Mouse (Mus musculus) megakaryocyte, embryonic 14.5 days (primary cell): ENCODE results near the gene Adrb1.

Experiments used
- FLI1 ChIP-seq: IDR thresholded peaks from 2 replicates; pipeline ENCODE4 v1.6.1; 2012; ENCODE audit warnings: low read length, inconsistent platforms, mixed read lengths
- GATA1 ChIP-seq: IDR thresholded peaks from 3 replicates; pipeline ENCODE4 v1.6.1; 2012; ENCODE audit warnings: mixed read lengths, low read length, inconsistent platforms, borderline replicate concordance

DNA sequence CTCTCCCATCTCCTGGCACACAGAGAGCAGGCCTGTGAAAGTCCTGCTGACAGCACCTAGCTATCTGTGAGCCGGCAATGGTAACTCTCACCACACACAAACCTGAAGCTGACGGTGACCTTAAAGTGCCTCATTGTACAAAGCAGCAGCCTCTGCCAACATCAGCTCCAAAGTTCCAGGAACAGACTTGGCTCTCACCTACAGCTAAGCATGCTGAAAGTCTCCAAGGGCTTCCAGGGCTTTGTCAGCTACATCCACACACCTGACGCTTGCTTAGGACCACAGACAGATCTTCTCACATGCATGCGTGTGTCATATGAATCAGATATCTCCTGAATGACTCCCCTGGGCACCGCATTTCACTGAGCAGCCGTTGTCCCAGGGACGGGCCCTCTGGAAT lies 42.0 kb upstream of the Adrb1 start:
- TF ChIP-seq GATA1 (no peak), FLI1 (no peak)
